Mouse (Mus musculus) megakaryocyte, embryonic 14.5 days (primary cell): ENCODE measurements around the gene Cog6. TPM values are rescaled to one million over a fixed set of nuclear protein-coding genes. Genes with fewer than 3 reads are reported as not detected.

Experiments
- H3K27me3 ChIP-seq: replicated peaks from 2 replicates; pipeline ENCODE3; 2012; ENCODE audit warnings: inconsistent platforms
- H3K36me3 ChIP-seq: replicated peaks from 2 replicates; pipeline ENCODE3; 2012; ENCODE audit warnings: low read length, inconsistent platforms, mixed read lengths
- H3K4me1 ChIP-seq: 2 replicates; pipeline ENCODE4 v1.6.1; 2012; ENCODE audit warnings: inconsistent platforms
- H3K4me3 ChIP-seq: replicated peaks from 2 replicates; pipeline ENCODE3; 2012; ENCODE audit warnings: moderate library complexity, mild to moderate bottlenecking, inconsistent platforms
- H3K9me3 ChIP-seq: 2 replicates; pipeline ENCODE4 v1.6.1; 2012; ENCODE audit warnings: inconsistent platforms
- FLI1 ChIP-seq: IDR thresholded peaks from 2 replicates; pipeline ENCODE4 v1.6.1; 2012; ENCODE audit warnings: low read length, inconsistent platforms, mixed read lengths
- GATA1 ChIP-seq: IDR thresholded peaks from 3 replicates; pipeline ENCODE4 v1.6.1; 2012; ENCODE audit warnings: mixed read lengths, low read length, inconsistent platforms, borderline replicate concordance
- polyA plus RNA-seq: library from polyadenylated mRNA; stranded (reverse); fragments of >175 nt; gene quantifications from 2 replicates; pipeline ENCODE4 v1.2.3, GENCODE M21; 2012; ENCODE audit warnings: low replicate concordance; ENCODE audit not compliant: insufficient read depth

Gene Cog6
- polyA plus RNA-seq, result 3.8 and 19.6 TPM in 2 replicates

DNA sequence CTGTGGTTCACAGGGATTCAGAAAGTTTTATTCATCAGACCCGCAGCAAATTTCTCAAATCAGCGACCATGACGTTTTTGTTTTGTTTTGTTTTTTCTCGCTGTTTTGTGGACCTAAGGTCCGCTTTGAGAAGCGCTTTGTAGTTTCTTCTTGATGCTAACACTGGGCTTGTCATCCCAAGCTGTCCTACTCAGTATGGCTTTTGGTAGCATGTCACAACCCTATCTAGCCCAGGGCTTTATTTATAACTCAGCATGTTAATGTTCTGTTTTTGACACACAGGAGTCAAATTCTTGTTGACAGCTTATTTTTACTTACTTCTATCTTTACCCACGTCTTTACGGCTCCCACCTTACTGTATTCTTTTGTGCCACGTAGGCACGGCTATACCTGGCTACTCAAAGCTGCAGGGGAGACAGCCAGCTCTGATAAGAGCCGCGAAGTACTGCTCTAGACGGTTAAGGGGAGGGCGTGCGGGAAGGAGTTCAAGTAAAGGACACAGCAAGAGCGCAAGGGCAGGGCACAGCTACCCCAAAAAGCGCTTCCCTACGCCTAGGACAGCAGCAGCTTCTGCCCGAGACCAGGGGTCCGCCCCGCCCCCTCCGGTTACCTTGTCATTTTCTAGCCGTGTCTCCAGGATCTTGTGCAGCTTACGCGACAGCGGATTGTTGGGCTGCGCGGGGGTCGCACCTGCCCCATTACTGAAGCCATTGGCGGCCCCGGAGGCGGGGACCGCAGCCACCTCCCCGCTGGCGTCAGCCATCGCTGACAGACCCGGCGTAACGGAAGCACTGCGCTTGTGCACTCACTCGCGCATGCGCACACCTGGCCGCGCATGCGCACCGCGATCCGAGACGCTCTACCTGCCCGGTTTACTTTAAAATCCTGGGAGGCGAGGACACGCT, at the start of gene Cog6:
TSS of gene Cog6 (minus strand) at position 802 of the 905 bp plus-strand sequence.
- Histone ChIP-seq H3K36me3 (peaks cover 31% of the 10 kb centered on the region), H3K9me3 (no peaks in the 10 kb centered on the region), H3K4me1 (peaks cover 7% of the 10 kb centered on the region; the same call in 1 of the 2 replicates), H3K4me3 (peak within 1 kb of the TSS; percentile 93), H3K27me3 (peaks cover 6% of the 10 kb centered on the region)
- TF ChIP-seq FLI1 (no peak), GATA1 (no peak)

DNA sequence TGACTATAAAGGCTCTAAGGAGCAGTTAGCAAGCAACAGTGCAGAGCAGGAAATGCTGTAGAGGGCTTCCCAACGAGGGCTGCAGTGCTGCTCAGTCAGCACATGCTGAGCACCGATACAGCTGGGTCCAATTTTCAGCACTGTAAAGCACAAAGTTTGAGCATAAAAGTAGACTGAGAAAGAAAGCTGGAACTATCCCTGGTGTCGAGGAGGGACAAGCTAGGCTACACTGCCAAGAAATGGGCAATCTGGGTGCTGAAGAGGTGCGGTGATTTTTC, 49.0 kb upstream of the Cog6 start:
- H3K27me3 ChIP-seq, result no peaks in the 10 kb centered on the region
- H3K9me3 ChIP-seq, result peaks cover 7% of the 10 kb centered on the region; the same call in 1 of the 2 replicates
- no peaks in the 10 kb centered on the region for H3K36me3 ChIP-seq
- no peaks in the 10 kb centered on the region for H3K4me1 ChIP-seq
- no peak for TF ChIP-seq FLI1
- TF ChIP-seq GATA1, result no peak
- no peak overlapping the region for H3K4me3 ChIP-seq

DNA sequence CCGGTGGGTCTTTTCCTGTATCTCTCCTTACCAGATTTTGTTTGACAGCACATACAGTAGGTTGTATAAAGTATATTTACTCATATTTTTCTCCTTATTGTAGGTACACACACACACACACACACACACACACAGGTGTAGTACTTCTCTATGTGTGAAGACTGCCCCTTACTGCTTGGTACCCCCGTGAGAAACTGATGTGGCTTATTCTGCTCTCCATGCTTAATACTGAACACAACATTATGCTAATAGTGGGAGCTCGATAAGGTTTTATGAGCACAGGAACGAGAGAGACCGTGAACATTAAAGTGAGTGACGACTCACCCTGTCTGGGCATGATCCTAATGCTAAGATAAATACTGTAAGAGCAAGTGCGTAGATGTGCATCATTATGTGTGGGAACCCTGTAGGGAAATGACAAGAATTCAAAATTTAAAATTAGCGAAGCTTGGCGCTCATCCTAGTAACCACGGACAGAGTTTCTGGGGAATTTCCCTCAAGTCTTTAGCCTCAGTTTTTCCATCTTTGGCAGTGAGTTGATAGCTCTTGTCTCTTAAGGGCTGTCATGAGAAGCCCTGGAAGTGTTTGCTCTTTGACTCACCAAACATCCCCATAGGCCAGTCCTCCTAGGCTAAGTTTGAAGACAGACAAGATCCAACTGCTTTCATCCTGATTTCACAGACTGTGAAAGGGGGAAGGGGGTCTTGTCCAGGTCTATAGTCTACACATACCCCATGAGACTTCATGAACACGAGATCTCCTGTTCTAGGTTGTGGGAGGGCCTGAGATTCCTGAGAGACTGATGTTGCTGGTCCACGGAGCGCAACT, 48.4 kb upstream of the Cog6 start:
- Histone ChIP-seq H3K36me3 (no peaks in the 10 kb centered on the region), H3K27me3 (no peaks in the 10 kb centered on the region), H3K4me3 (no peak overlapping the region), H3K4me1 (no peaks in the 10 kb centered on the region), H3K9me3 (peaks cover 7% of the 10 kb centered on the region; the same call in 1 of the 2 replicates)
- TF ChIP-seq FLI1 (no peak), GATA1 (no peak)

DNA sequence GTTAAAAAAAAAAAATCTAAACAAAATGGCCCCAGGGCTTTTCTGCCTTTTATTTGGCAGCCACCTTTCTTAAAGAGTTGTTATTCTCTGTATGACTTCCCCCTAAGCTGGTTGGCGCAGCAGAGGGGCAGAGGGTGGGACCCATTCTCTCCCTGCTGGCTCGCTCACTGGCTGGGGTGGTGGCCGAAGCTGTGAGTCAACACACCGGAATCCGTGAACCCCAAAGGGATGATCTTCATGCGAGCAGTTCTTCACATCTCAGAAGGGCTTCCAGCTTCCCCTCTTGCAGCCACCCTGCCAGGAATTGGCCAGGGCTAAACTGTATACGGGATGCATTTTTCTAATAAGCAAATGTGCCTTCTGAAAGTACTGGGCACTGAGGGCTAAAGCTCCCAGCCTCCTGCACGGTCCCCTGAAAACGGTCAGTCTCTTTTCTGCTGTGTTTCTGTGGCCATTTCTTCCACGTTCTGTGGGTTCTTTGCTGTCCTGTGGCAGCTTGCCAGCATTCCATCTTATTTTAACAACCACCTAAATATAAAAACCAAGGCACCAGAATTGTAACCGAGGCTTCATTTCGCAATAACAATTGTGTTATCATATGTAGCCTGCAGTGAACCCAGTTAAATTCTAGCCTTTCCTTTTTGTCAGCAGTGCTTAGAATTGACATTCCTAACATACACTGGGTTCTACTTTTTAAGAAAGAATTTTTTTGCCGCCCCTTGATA, 46.5 kb upstream of the Cog6 start:
- no peak overlapping the region for H3K4me3 ChIP-seq
- H3K27me3 ChIP-seq, result no peaks in the 10 kb centered on the region
- H3K36me3 ChIP-seq, result no peaks in the 10 kb centered on the region
- peaks cover 9% of the 10 kb centered on the region for H3K4me1 ChIP-seq
- peaks cover 7% of the 10 kb centered on the region; the same call in 1 of the 2 replicates for H3K9me3 ChIP-seq
- no peak for TF ChIP-seq FLI1
- no peak for TF ChIP-seq GATA1

DNA sequence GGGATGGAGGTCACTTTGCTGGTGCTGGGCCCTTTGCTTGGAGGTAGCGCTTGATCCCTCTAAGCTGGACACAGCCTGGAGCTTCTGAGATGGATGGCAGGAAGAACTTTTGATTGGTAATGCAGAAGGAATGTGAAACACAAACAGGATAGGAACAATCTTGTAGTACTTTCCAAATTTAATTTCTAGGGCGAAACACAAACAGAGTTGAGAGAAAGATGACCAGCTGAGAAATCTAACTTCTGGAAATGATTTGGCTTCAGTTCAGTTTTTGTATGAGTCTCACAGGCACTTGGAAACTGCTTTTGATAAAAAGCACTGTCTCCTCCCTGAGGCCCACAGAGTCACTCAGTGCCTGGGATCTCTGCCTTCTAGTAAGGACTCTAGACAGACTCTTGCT, 42.9 kb upstream of the Cog6 start:
- no peak overlapping the region for H3K4me3 ChIP-seq

DNA sequence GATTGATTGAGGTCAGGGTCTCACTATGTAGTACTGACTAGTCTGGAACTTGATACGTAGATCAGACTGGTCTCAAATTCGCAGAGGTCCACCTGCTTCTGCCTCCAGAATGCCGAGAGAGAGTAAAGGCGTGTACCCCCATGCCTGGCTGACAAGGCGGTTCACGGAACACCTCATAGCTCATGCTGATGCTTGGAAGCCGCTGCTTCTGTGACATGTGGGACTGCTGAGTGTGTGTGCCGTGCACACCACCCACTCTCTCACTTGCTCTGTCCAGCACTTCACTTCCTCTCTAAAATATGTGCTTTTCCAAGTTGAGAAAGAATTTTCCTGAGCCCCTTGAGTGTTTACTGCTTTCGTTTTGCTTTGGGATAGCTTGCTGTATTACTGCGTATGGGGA, 39.4 kb upstream of the Cog6 start:
- TF ChIP-seq FLI1, result no peak
- TF ChIP-seq GATA1, result no peak
- H3K36me3 ChIP-seq, result no peaks in the 10 kb centered on the region
- H3K27me3 ChIP-seq, result peaks cover 2% of the 10 kb centered on the region
- no peaks in the 10 kb centered on the region for H3K9me3 ChIP-seq
- H3K4me3 ChIP-seq, result no peak overlapping the region
- peaks cover 21% of the 10 kb centered on the region for H3K4me1 ChIP-seq

More for the DNA sequence above, 42.9 kb upstream of the Cog6 start:
- Histone ChIP-seq H3K36me3 (no peaks in the 10 kb centered on the region), H3K4me1 (peaks cover 12% of the 10 kb centered on the region), H3K27me3 (peaks cover 2% of the 10 kb centered on the region), H3K9me3 (no peaks in the 10 kb centered on the region)
- TF ChIP-seq GATA1 (no peak), FLI1 (no peak)

DNA sequence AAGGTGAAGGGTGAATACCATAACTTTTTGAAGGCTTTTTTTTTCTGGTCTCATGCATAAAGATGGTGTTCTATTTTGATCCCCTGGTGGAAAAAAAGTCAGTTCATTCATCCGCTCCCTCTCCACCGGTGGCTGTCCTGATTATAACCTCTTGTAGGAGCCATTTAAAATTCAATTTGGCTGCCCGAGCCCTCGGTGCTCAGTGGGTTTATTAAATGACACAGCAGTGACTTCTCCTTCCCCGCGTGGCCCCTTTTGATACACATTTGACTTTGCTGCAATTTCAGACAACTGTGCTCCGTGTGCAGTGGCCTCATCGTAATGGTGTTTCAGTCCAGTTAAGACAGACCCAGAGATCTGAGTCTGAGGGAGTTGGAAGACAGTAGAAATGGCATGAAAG, 35.3 kb upstream of the Cog6 start:
- Histone ChIP-seq H3K9me3 (no peaks in the 10 kb centered on the region), H3K4me1 (peaks cover 9% of the 10 kb centered on the region), H3K27me3 (peaks cover 4% of the 10 kb centered on the region), H3K4me3 (no peak overlapping the region), H3K36me3 (no peaks in the 10 kb centered on the region)
- no peak for TF ChIP-seq GATA1
- no peak for TF ChIP-seq FLI1

DNA sequence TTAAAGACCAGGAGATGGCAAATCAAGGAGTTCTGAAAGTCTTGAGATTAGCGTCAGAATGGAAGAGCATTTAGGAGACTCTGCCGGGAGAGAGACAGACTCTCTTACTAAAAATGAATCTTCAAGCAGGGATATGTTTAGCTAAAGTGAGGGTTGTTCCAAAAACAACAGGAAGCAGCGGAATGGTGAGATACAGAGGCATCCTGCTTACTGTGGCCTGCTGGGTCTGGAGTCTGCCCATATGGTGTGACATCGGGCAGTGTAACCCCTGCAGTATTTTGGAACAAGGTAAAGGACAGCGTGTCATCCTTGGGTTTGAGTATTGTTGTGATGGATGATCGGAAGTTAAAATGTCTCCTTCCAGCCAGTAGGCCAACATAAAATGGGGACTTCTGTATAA, 29.3 kb upstream of the Cog6 start:
- Histone ChIP-seq H3K4me1 (peaks cover 15% of the 10 kb centered on the region), H3K4me3 (peak overlapping the region; percentile 9), H3K36me3 (no peaks in the 10 kb centered on the region), H3K9me3 (0 out of 2 replicates have a peak, but pooled peaks cover 4% of the 10 kb centered on the region), H3K27me3 (peaks cover 35% of the 10 kb centered on the region)
- TF ChIP-seq FLI1, result no peak
- TF ChIP-seq GATA1, result no peak

DNA sequence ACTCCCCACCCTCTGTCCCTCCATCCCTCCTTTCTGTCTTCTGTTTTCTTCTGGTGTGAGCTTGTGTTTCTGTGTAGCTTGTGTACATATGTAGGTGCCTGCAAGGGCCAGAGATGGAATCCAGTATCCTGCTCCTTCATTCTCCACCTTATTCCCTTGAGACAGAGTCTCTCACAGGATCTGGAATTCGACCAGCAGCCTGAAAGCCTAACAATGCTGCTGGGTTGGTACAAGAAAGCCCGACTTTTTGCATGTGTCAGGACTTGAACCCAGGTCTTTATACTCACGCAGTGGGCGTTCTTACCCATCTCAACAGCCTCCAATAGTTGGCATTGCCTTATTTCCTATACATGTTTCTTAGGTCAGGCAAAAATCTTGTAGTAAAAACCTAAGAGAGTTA, 28.7 kb upstream of the Cog6 start:
- H3K4me3 ChIP-seq, result no peak overlapping the region
- TF ChIP-seq GATA1 (no peak), FLI1 (no peak)
- no peaks in the 10 kb centered on the region for H3K36me3 ChIP-seq
- peaks cover 41% of the 10 kb centered on the region for H3K27me3 ChIP-seq
- peaks cover 22% of the 10 kb centered on the region for H3K4me1 ChIP-seq
- 0 out of 2 replicates have a peak, but pooled peaks cover 4% of the 10 kb centered on the region for H3K9me3 ChIP-seq
